Mouse (Mus musculus) heart, embryonic 10.5 days (tissue): Measurements from ENCODE around the gene Kif5c. TPM values are rescaled to one million over a fixed set of nuclear protein-coding genes. Genes with fewer than 3 reads are reported as not detected.

Experiments
- DNase-seq: peaks from one replicate; pipeline ENCODE4 v3.0.0-alpha.2; 2017; ENCODE audit warnings: low spot score
- H3K27ac ChIP-seq: fragments of 300-500 bp; sonication (generic); 2 replicates; pipeline ENCODE4 v1.5.1; 2016; ENCODE audit warnings: mild to moderate bottlenecking
- H3K27me3 ChIP-seq: fragments of 300-500 bp; sonication (generic); 2 replicates; pipeline ENCODE4 v1.6.1; 2016; ENCODE audit warnings: mild to moderate bottlenecking; ENCODE audit not compliant: poor library complexity, insufficient read depth, severe bottlenecking
- H3K36me3 ChIP-seq: fragments of 300-500 bp; sonication (generic); 2 replicates; pipeline ENCODE4 v1.6.1; 2016; ENCODE audit warnings: mild to moderate bottlenecking, moderate library complexity
- H3K4me1 ChIP-seq: fragments of 300-500 bp; sonication (generic); 2 replicates; pipeline ENCODE4 v1.6.1; 2016; ENCODE audit warnings: mild to moderate bottlenecking
- H3K4me3 ChIP-seq: fragments of 300-500 bp; sonication (generic); 2 replicates; pipeline ENCODE4 v1.5.1; 2016; ENCODE audit warnings: mild to moderate bottlenecking, moderate library complexity
- H3K9me3 ChIP-seq: fragments of 300-500 bp; sonication (generic); 2 replicates; pipeline ENCODE4 v1.6.1; 2016; ENCODE audit warnings: mild to moderate bottlenecking, moderate library complexity
- WGBS: fragments of 180-500 bp; shearing (Covaris S2); methylation state at CpG from one replicate; pipeline ENCODE4 v1.1.7; 2016; 5-methylcytosine and 5-hydroxymethylcytosine counted together
- polyA plus RNA-seq: library from polyadenylated mRNA; unstranded; fragments of >200 nt; fragmentation: Nextera tagmentation; extraction: Ambion mirVana; gene quantifications from 2 replicates; pipeline ENCODE4 v1.2.1, GENCODE M21; 2016

Kif5c gene
- polyA plus RNA-seq, 1 experiment from 2014 or later, result 4.3 TPM

DNA sequence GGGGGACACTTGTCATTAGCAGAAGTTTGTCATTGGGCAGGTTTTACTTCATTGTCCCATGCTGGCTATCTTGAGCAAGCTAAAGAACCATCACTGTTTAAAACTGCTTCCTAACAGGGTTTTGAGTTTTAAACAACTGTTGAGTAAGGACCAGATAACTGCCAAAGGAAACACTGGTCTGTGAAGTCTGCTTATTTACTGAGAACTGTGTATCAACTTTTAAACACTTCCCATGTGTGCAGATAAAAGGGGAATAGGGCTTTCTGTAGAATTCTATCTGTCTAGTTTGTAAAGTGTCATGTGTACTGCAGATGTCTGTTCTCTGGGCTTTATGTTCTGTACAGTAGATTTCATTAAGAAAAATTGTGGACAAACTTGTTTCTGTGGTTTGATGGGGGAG lies 155.1 kb downstream of the Kif5c start:
- no peak for DNase-seq
- no peaks in the 10 kb centered on the region for H3K36me3 ChIP-seq
- H3K9me3 ChIP-seq, result no peaks in the 10 kb centered on the region
- no peak overlapping the region for H3K27ac ChIP-seq
- no peaks in the 10 kb centered on the region for H3K27me3 ChIP-seq
- H3K4me1 ChIP-seq, result peaks cover 16% of the 10 kb centered on the region; the same call in 1 of the 2 replicates
- no peak overlapping the region for H3K4me3 ChIP-seq

DNA sequence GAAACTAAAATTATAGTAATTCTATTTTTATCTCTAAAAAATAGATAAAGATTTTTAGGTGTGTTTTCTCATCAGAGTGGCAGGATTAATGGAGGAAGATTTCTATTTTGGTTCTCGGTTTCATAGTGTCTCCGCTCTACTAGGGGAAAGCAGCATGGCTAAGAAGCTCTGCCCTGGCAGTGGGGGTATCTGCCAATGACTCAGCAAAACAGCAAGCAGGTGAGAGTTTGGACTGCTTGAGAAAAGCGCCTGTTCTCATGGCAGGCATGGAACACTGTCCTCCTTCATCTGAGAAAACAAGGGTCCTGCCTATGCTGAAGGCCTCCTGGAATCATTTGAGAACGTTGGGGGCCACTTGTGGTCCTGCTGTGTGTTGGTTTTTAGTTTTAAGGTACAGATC lies 156.1 kb downstream of the Kif5c start:
- no peaks in the 10 kb centered on the region for H3K9me3 ChIP-seq
- H3K36me3 ChIP-seq, result no peaks in the 10 kb centered on the region
- no peaks in the 10 kb centered on the region for H3K27me3 ChIP-seq
- DNase-seq, result no peak
- WGBS, result 84% methylated on average over 4 of the region's 4 CpGs
- no peak overlapping the region for H3K4me3 ChIP-seq
- H3K4me1 ChIP-seq, result peaks cover 14% of the 10 kb centered on the region; the same call in 1 of the 2 replicates
- no peak overlapping the region for H3K27ac ChIP-seq

DNA sequence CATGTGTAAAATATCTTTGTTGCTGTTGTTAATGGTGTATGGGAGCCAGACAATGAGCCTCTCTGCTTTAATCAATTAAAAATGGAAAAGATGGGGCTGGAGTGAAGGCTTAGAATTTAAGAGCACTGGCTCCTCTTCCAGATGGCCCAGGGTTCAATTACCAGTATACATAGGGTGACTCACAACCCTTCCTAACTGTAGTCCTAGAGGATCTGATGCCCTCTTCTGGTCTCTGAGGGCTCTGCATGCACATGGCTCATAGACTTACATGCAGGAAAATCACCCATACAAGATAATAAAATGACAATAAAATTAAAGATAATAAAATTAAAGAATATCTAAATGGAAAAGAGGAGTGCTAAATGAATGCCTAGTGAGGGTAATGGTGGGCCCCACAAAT lies 156.6 kb downstream of the Kif5c start:
- Histone ChIP-seq H3K4me1 (peaks cover 9% of the 10 kb centered on the region; the same call in 1 of the 2 replicates), H3K27ac (no peak overlapping the region), H3K36me3 (no peaks in the 10 kb centered on the region), H3K9me3 (no peaks in the 10 kb centered on the region), H3K27me3 (no peaks in the 10 kb centered on the region), H3K4me3 (no peak overlapping the region)
- no peak for DNase-seq

DNA sequence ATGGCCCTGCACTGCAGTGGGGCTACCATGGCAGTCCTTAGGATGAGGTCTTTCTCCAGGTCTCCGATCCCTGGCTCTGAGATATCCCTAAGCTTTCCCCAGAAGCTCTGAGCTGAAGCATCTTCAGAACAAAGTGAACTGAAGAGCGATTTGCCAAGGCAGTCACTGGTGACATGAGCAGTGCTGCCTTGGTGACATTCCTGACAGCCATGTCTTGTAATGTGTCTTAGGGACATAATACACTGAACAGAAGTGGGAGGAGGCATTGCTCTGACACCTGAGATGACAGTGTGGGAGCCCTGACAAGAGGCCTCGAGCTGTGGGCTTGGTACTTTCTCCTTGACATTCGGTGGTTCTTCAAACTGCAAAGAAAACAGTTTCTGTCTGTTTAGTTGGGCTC lies 157.3 kb downstream of the Kif5c start:
- Histone ChIP-seq H3K36me3 (no peaks in the 10 kb centered on the region), H3K27me3 (no peaks in the 10 kb centered on the region), H3K9me3 (no peaks in the 10 kb centered on the region), H3K27ac (no peak overlapping the region), H3K4me1 (peaks cover 9% of the 10 kb centered on the region; the same call in 1 of the 2 replicates), H3K4me3 (no peak overlapping the region)
- 70% methylated on average over 4 of the region's 4 CpGs for WGBS
- DNase-seq, result no peak

DNA sequence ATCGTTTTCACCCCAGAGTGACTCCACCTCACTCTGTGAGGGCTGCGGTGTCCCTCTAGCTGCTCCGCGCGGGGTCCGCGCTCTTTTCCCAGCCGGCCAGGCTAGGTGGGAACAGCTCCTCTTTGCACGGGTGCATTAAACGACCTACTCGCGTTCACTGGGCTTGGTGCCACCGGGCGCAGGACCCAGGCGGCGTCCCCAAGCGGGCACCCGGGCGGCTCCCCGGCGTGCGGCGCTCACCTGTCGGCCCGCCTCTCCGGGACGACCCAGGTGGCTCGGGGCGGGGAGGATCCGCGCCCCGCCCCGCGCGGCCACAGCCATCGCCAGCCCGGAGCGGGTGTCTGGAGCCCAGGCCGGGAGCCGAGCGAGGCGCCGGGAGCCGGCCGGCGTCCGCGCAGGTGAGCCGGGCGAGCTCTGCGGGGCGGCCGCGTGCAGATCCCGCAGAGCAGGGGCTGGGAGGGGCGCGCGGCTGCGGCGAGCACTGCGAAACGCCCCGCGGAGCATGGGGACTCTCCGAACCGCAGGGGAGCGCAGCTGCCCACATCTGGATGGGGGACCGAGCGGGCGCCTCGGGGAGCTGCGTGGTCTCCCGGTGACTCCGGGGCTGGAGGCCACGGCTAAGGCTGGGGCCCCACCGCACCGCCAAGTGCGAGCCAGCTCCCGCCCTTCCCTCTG lies 168.4 kb downstream of the Kif5c start, which contains the start of gene Lypd6b:
Gene Lypd6b, plus strand, starts transcription at position 313 of the 675 bp plus-strand sequence.
- Histone ChIP-seq H3K36me3 (no peaks in the 10 kb centered on the region), H3K9me3 (no peaks in the 10 kb centered on the region), H3K27me3 (peaks cover 56% of the 10 kb centered on the region), H3K4me1 (peaks cover 19% of the 10 kb centered on the region), H3K27ac (peak within 1 kb of the TSS; percentile 83), H3K4me3 (peak within 1 kb of the TSS; percentile 73)
- WGBS, result under 1% methylated on average over 79 of the region's 79 CpGs
- DNase-seq, result no peak

DNA sequence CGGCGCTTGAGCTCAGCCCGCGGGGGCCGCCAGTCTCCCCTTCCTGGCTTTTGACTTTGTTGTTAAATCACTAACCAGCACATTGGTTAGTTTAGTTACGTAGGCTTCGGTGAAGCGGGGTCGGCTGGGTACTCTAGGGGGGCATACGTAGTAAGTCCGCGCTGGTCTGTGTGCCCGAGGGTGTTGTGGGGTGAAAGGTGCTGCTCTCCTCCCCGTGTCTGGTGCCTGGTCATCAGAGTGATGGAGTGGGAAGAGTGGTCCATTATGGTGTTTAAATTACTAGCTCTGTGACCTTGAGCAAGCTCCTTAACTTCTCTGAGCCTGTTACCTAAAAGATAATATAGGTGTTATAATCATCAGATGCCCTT lies 168.9 kb downstream of the Kif5c start:
- no peaks in the 10 kb centered on the region for H3K9me3 ChIP-seq
- no peaks in the 10 kb centered on the region for H3K36me3 ChIP-seq
- peak overlapping the region; percentile 73 for H3K4me3 ChIP-seq
- WGBS, result under 1% methylated on average over 14 of the region's 14 CpGs
- no peak for DNase-seq
- peak overlapping the region; percentile 83 for H3K27ac ChIP-seq
- peaks cover 56% of the 10 kb centered on the region for H3K27me3 ChIP-seq
- peaks cover 19% of the 10 kb centered on the region for H3K4me1 ChIP-seq

DNA sequence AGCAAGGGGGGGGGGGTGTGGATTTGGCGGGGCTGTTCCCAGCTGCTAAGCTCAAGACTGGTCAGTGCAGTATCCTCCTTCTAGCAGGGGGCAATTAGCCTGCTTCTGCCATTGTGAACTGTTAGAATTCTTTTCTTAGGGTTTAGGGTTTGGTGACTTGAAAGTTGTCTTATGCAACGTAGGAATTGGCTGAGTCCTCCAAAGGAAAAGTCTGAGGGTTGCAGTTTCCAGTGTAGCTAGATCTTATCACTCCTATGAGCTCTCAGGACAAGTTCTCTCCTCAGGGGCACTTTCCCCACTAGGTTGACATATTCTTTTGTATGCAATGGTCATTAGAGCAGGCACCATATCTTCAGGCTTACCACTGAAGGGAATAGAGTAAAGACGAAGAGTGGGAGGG lies 169.5 kb downstream of the Kif5c start:
- Histone ChIP-seq H3K36me3 (no peaks in the 10 kb centered on the region), H3K27me3 (peaks cover 56% of the 10 kb centered on the region), H3K4me1 (peaks cover 19% of the 10 kb centered on the region), H3K4me3 (peak overlapping the region; percentile 73), H3K9me3 (no peaks in the 10 kb centered on the region), H3K27ac (no peak overlapping the region)
- DNase-seq, result no peak
- 13% methylated on average over 3 of the region's 3 CpGs for WGBS

DNA sequence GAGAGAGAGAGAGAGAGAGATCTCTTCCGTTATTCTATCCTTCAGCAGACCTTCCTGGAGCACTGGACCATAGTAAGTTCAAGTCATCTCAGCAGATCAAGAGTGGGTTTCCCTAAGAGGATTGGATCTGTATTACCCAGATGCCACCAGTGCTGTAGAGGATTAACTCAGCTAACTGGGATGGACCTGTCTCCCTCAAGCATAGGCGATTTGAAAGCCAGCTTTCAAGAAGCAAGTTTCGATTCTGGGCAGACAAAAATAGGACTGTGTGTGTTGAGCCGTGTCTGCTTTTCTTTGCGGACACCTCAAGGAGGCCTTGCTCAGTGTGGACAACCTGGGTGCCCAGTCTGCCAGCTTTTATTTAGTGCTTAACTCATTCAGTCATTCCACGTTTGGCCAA lies 170.0 kb downstream of the Kif5c start:
- H3K27ac ChIP-seq, result no peak overlapping the region
- 59% methylated on average over 6 of the region's 6 CpGs for WGBS

DNA sequence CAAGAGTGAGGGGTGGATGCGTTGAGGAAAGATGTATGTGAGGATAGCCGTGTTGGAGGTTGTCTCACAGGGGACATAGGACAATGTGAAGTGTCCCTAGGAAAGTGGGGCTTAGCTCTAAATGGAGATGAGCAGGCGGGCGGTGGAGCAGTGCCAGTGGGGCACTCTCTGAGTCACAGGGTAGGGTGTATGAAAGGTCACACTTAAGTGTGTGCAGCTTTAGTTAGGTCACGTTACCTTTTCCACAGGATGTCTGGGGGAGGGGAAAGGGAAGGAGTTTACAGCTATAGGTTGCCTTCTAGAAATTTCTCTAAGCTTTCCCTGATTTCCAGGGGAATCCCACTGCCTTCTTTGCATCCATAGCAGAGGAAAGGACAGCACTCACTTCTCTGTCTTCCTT lies 170.4 kb downstream of the Kif5c start:
- H3K4me3 ChIP-seq, result no peak overlapping the region
- 75% methylated on average over 5 of the region's 5 CpGs for WGBS
- no peak for DNase-seq
- H3K4me1 ChIP-seq, result peaks cover 20% of the 10 kb centered on the region
- no peak overlapping the region for H3K27ac ChIP-seq
- no peaks in the 10 kb centered on the region for H3K36me3 ChIP-seq
- no peaks in the 10 kb centered on the region for H3K9me3 ChIP-seq
- peaks cover 56% of the 10 kb centered on the region for H3K27me3 ChIP-seq

More for the DNA sequence above, 170.0 kb downstream of the Kif5c start:
- H3K36me3 ChIP-seq, result no peaks in the 10 kb centered on the region
- no peak overlapping the region for H3K4me3 ChIP-seq
- H3K27me3 ChIP-seq, result peaks cover 56% of the 10 kb centered on the region
- no peaks in the 10 kb centered on the region for H3K9me3 ChIP-seq
- H3K4me1 ChIP-seq, result peaks cover 19% of the 10 kb centered on the region
- no peak for DNase-seq

DNA sequence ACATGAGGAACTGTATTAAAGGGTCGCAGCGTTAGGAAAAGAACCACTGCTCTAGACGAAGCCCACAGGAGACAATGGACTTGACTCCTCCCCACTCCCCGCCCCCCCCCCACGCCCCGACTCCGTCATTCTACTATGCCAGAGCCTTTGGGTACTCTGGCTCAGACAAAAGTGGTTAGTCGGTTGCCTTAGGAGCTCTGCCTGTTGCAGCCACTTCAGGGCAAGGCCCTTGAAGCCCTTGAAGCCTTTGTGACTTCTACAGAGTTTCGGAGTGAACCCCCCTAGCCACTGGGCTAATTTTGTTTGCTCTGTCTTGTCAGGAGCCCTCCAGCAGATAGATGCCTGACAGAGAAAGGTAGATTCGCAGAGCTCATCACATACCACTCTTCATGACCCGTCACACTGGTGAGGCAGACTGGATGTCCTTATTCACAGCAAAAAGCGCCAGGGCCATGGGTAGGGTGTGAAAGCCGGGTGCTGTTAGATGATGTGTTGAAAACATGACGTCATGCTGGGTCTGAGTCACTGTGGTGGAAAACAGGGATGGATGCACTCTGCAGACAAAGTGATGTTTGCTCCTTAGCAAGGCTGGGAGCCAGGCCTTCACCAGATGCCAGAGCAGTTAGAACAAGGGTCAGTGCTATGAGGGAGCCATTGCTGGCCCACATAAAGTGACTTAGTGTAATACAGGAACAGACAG lies 178.5 kb downstream of the Kif5c start:
- Histone ChIP-seq H3K27ac (peak overlapping the region; percentile 59), H3K36me3 (no peaks in the 10 kb centered on the region), H3K27me3 (no peaks in the 10 kb centered on the region), H3K4me1 (peaks cover 23% of the 10 kb centered on the region), H3K9me3 (no peaks in the 10 kb centered on the region), H3K4me3 (no peak overlapping the region)
- 30% methylated on average over 14 of the region's 14 CpGs for WGBS
- DNase-seq, result peak; percentile 87

DNA sequence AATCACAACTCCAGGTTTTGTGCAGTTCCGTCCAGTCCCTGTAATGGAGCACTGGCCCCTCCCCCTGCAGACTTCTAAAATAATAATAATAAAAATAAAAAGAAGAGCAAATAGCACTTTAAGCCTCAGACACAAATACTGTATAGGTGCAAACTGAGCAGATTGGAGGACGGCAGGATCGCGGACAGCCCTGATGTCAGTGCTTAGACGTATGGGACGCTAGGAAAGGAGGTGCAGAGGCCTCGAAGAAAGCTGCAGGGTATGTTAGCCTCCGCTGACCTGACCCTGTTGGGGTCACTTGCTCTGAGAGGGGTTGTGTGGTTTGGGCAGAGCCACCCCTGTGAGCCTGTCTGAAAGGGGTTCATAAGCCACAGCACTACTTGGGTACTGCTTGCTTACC lies 185.3 kb downstream of the Kif5c start:
- no peak overlapping the region for H3K4me3 ChIP-seq
- no peak overlapping the region for H3K27ac ChIP-seq
- no peaks in the 10 kb centered on the region for H3K9me3 ChIP-seq
- WGBS, result 72% methylated on average over 8 of the region's 8 CpGs
- H3K27me3 ChIP-seq, result no peaks in the 10 kb centered on the region
- H3K36me3 ChIP-seq, result no peaks in the 10 kb centered on the region
- peaks cover 20% of the 10 kb centered on the region for H3K4me1 ChIP-seq
- no peak for DNase-seq

DNA sequence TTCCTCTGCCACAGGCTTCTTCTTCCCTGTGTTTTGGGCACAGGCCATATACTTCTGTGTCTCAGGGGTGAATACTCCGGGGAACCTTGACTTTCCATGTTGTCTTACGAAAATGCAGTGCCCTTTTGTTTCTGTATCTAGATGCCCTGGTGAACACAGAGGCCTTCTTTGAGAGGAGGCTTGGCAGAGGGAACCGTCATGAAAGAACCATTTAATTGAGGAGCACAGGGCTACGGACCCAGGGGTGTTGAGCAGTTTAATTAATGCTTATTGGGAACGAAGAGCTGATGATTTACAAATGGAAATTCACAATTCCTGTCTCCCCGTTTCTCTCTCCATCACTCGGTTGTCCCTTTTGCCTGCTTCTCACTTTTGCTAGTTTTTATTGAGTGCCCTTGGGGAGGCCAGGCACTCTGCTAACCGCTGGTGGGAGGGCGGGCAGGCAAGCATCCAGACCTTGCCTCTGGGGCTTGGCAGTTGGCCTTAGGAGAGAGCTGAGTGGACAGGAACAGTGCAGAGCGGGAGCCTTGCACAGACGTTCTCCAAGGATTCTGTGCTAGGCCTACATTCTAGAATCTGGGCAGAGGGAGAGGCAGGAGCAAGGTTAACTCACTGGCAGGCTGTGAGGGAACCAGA lies 186.8 kb downstream of the Kif5c start:
- Histone ChIP-seq H3K36me3 (no peaks in the 10 kb centered on the region), H3K4me1 (peaks cover 20% of the 10 kb centered on the region), H3K4me3 (no peak overlapping the region), H3K9me3 (no peaks in the 10 kb centered on the region), H3K27ac (no peak overlapping the region), H3K27me3 (no peaks in the 10 kb centered on the region)
- 83% methylated on average over 11 of the region's 11 CpGs for WGBS
- no peak for DNase-seq

DNA sequence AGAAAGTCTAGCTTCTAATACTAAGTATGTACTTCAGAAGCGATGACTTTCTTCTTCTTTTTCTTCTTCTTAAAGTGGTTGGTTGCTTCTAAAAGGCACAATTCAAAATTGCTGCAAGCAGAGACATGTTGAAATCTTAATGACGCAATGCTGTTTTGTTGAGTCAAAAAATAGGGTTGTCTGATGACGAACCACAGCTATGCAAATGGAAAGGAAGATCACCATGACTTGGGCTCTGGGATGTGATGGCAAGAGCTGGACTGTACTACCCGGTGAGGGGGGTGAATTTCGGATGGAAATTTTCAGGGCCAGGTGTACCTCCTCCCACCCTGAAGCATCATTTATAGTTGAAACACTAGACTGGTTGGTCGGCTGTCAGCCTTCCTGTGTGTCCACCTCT lies 190.4 kb downstream of the Kif5c start:
- Histone ChIP-seq H3K9me3 (no peaks in the 10 kb centered on the region), H3K4me1 (peaks cover 30% of the 10 kb centered on the region), H3K27me3 (no peaks in the 10 kb centered on the region; the same call in 1 of the 2 replicates), H3K36me3 (no peaks in the 10 kb centered on the region), H3K4me3 (no peak overlapping the region), H3K27ac (no peak overlapping the region)
- DNase-seq, result no peak
- 78% methylated on average over 6 of the region's 6 CpGs for WGBS
